In the genomic region with DNA sequence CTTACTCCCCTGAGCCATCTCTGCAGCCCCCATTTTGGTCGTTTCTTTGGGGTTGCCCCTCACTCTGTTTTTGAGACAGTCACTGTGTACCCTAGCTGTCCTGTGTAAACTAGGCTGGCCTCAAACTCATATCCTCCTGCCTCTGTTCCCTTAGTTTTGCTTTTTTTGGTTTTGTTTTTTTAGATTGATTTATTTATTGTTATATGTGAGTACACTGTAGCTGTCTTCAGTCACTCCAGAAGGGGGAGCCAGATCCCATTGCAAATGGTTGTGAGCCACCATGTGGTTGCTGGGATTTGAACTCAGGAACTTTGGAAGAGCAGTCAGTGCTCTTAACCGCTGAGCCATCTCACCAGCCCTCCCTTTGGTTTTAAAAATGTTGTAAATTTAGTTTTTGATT, we compare ENCODE assay signal across 10 mouse cellular contexts. TPM values are rescaled to one million over a fixed set of nuclear protein-coding genes. Genes with fewer than 3 reads are reported as not detected.
DNase-seq lines count a peak whose midpoint lies in the region; ATAC-seq and TF ChIP-seq lines count a peak whose summit lies in the region.
"Had no signal": no experiment of that assay in that cellular context is flagged by ENCODE, and none has a peak within 500 bp of the region (broad histone marks: within the 10 kb centered on the region; RNA-seq: fewer than 3 reads in every experiment).

No protein-coding gene starts in this region.

- in situ Hi-C loops in CH12.LX (cut with MboI; ENCODE audit: low pct_ligation_motif_present, low pct_unique_long_range_greater_than_20kb, low sequenced_read_pairs) = loop anchor here (10.0 kb wide), 1 partner anchor 202 kb away; no protein-coding TSS in a partner anchor

- no peak overlapping the region for H3K4me2 ChIP-seq in heart, embryonic 11.5 days
- H3K4me2 ChIP-seq in lung, embryonic 14.5 days = no peak overlapping the region
- no peak overlapping the region for H3K4me2 ChIP-seq in CH12.LX (ENCODE audit: insufficient read depth, low read depth, poor library complexity, severe bottlenecking)
- H3K4me2 ChIP-seq: embryonic facial prominence, embryonic 12.5 days had no signal

- TF ChIP-seq CTCF in heart, adult 2 months (IDR thresholded peaks at IDR 0.05) = peak; percentile 64
- TF ChIP-seq CTCF in lung, embryonic 14.5 days (IDR thresholded peaks at IDR 0.05; ENCODE audit: low read depth) = peak; percentile 66
- peak; percentile 39 to 69; a peak in 3 of 4 replicates for TF ChIP-seq CTCF in CH12.LX (conservative IDR thresholded peaks at IDR 0.05 in 1 of 2, IDR thresholded peaks at IDR 0.05 in 1 of 2; ENCODE audit: low read depth in 2 of 2, low read length in 2 of 2)

- dilution Hi-C loops in CH12.LX (cut with MboI; ENCODE audit: extremely low pct_ligation_motif_present, extremely low pct_unique_long_range_greater_than_20kb, low sequenced_read_pairs) = no loop called here

- no peak for DNase-seq in heart, adult 2 months
- peak; percentile 64 for DNase-seq in lung, embryonic 14.5 days
- no peak for DNase-seq in lung, adult 18-20 months
- DNase-seq in CH12.LX (ENCODE audit: extremely low read depth) = peak; percentile 56
- DNase-seq in embryo, embryonic 9.5 days (ENCODE audit: extremely low spot score) = peak; percentile 55
- DNase-seq in spleen, postnatal 36 days (ENCODE audit: low spot score in 2 of 2) = no peak
- DNase-seq in spleen, adult 12 weeks (ENCODE audit: low spot score) = no peak
- DNase-seq: thymus, adult 2 months had no signal

- 0 out of 2 replicates have a peak, but pooled peaks cover 1% of the 10 kb centered on the region for H3K79me2 ChIP-seq in heart, adult 2 months (replicated peaks; ENCODE audit: control insufficient read depth, insufficient read depth, low read length)
- peaks cover 22% of the 10 kb centered on the region for H3K79me2 ChIP-seq in CH12.LX (replicated peaks; ENCODE audit: control insufficient read depth, extremely low read depth, insufficient read depth, poor library complexity, severe bottlenecking)

- TF ChIP-seq RAD21 in CH12.LX (IDR thresholded peaks at IDR 0.05; ENCODE audit: low read depth, low read length) = peak; percentile 30

- H3K9ac ChIP-seq in heart, adult 2 months (ENCODE audit: low read depth, low read length) = no peak overlapping the region
- no peak overlapping the region for H3K9ac ChIP-seq in heart, embryonic 11.5 days (ENCODE audit: low read depth, low read length)
- H3K9ac ChIP-seq in lung, embryonic 14.5 days = no peak overlapping the region
- no peak overlapping the region for H3K9ac ChIP-seq in CH12.LX (ENCODE audit: insufficient read depth, low read depth)
- H3K9ac ChIP-seq: embryonic facial prominence, embryonic 12.5 days had no signal

- H3K27ac ChIP-seq in heart, adult 2 months = no peak overlapping the region
- no peak overlapping the region for H3K27ac ChIP-seq in heart, embryonic 11.5 days (ENCODE audit: low read depth, low read length)
- H3K27ac ChIP-seq in lung, embryonic 14.5 days (ENCODE audit: low read depth) = no peak overlapping the region
- no peak overlapping the region for H3K27ac ChIP-seq in CH12.LX (ENCODE audit: insufficient read depth, low read depth)
- H3K27ac ChIP-seq: embryonic facial prominence, embryonic 12.5 days had no signal

- no peak for TF ChIP-seq EP300 in heart, adult 2 months (IDR thresholded peaks at IDR 0.05; ENCODE audit: insufficient read depth, low read depth, low read length)
- TF ChIP-seq EP300 in CH12.LX (IDR thresholded peaks at IDR 0.05; ENCODE audit: low read length) = no peak

- TF ChIP-seq POLR2A in heart, adult 2 months (IDR thresholded peaks at IDR 0.05; ENCODE audit: insufficient read depth, low read depth, low read length) = no peak
- no peak for TF ChIP-seq POLR2A in CH12.LX (IDR thresholded peaks at IDR 0.05; ENCODE audit: low read depth, low read length)

- WGBS in heart, adult 2 months = 33% methylated on average over 2 of the region's 2 CpGs
- WGBS in heart, embryonic 11.5 days (ENCODE audit: insufficient replicate concordance) = 58% methylated on average over 2 of the region's 2 CpGs
- WGBS in lung, embryonic 14.5 days = 50% methylated on average over 2 of the region's 2 CpGs

- H3K9me3 ChIP-seq in heart, embryonic 11.5 days (replicated peaks; ENCODE audit: control insufficient read depth, low read length) = no peaks in the 10 kb centered on the region
- H3K9me3 ChIP-seq in lung, embryonic 14.5 days (ENCODE audit: low read depth, low read length) = no peaks in the 10 kb centered on the region
- no peaks in the 10 kb centered on the region for H3K9me3 ChIP-seq in CH12.LX (replicated peaks; ENCODE audit: low read length)
- H3K9me3 ChIP-seq: embryonic facial prominence, embryonic 12.5 days had no signal

- no peak for ATAC-seq in heart, embryonic 11.5 days (replicated peaks; ENCODE audit: insufficient number of reproducible peaks, low FRiP score, low TSS enrichment)
- no peak for ATAC-seq in lung, embryonic 14.5 days (ENCODE audit: insufficient read depth)

- intact Hi-C loops in heart, adult 2 months (cut with DNase I) = loop anchor here (2.0 to 10.0 kb wide), 2 partner anchors 96 to 258 kb away; no protein-coding TSS in a partner anchor

- H3K36me3 ChIP-seq in heart, adult 2 months (ENCODE audit: control insufficient read depth, insufficient read depth, low read length) = peaks cover 9% of the 10 kb centered on the region
- peaks cover 17% of the 10 kb centered on the region for H3K36me3 ChIP-seq in heart, embryonic 11.5 days (ENCODE audit: control insufficient read depth, insufficient read depth, low read length)
- peaks cover 31% of the 10 kb centered on the region for H3K36me3 ChIP-seq in lung, embryonic 14.5 days (ENCODE audit: insufficient read depth)
- peaks cover 27 to 32% of the 10 kb centered on the region in 2 experiments for H3K36me3 ChIP-seq in CH12.LX (replicated peaks in 1 of 2; ENCODE audit: control insufficient read depth in 1 of 2, insufficient read depth in 1 of 2, low read length in 1 of 2)

- H3K4me3 ChIP-seq in heart, adult 2 months = no peak overlapping the region
- no peak overlapping the region for H3K4me3 ChIP-seq in heart, embryonic 11.5 days (ENCODE audit: low read depth, low read length)
- H3K4me3 ChIP-seq in lung, embryonic 14.5 days (ENCODE audit: low read depth, low read length) = no peak overlapping the region
- no peak overlapping the region for H3K4me3 ChIP-seq in CH12.LX (replicated peaks in 1 of 3; ENCODE audit: low read depth in 2 of 3, low read length in 2 of 3, poor library complexity in 1 of 3)
- H3K4me3 ChIP-seq: embryonic facial prominence, embryonic 12.5 days had no signal

- H3K27me3 ChIP-seq in heart, adult 2 months (ENCODE audit: control insufficient read depth, insufficient read depth, low read length) = no peaks in the 10 kb centered on the region
- H3K27me3 ChIP-seq in heart, embryonic 11.5 days (ENCODE audit: control insufficient read depth, insufficient read depth, low read length) = no peaks in the 10 kb centered on the region
- H3K27me3 ChIP-seq in lung, embryonic 14.5 days (ENCODE audit: insufficient read depth, low read length) = no peaks in the 10 kb centered on the region
- peaks cover 8% of the 10 kb centered on the region for H3K27me3 ChIP-seq in CH12.LX (replicated peaks)
- H3K27me3 ChIP-seq: embryonic facial prominence, embryonic 12.5 days had no signal

- H3K4me1 ChIP-seq in heart, adult 2 months (ENCODE audit: control insufficient read depth, insufficient read depth, low read length) = peaks cover 2% of the 10 kb centered on the region; the same call in 1 of the 2 replicates
- peaks cover 9% of the 10 kb centered on the region for H3K4me1 ChIP-seq in heart, embryonic 11.5 days (ENCODE audit: control insufficient read depth, insufficient read depth, low read length)
- no peaks in the 10 kb centered on the region for H3K4me1 ChIP-seq in lung, embryonic 14.5 days (ENCODE audit: insufficient read depth)
- H3K4me1 ChIP-seq in CH12.LX (ENCODE audit: control insufficient read depth in 1 of 2, insufficient read depth in 2 of 2) = peaks cover 3 to 14% of the 10 kb centered on the region in 2 experiments

TF ChIP-seq in CH12.LX, 34 proteins besides CTCF, POLR2A, EP300 and RAD21:
- TF ChIP-seq TBP (conservative IDR thresholded peaks at IDR 0.05; ENCODE audit: low read depth, low read length) = no peak
- peak; percentile 70 for TF ChIP-seq MYC (IDR thresholded peaks at IDR 0.05; ENCODE audit: low read depth, low read length)
- TF ChIP-seq SMC3 (IDR thresholded peaks at IDR 0.05; ENCODE audit: low read depth, low read length) = peak; percentile 16; the same call in 1 of the 2 replicates

RNA-seq across cellular contexts. Expression of gene Rpl13, which starts 4.4 kb away (rescaled TPM):
- total RNA-seq in heart, adult 2 months (2021) = 100 to 1,000 TPM; 418 to 463 TPM
- 440 and 616 TPM in 2 replicates for polyA plus RNA-seq in heart, adult 2 months (2012; rRNA removed)
- 1,217 and 1,331 TPM in 2 replicates for polyA plus RNA-seq in heart, embryonic 11.5 days (2014; fragmentation: Nextera tagmentation; extraction: Ambion mirVana)
- polyA plus RNA-seq in lung, embryonic 14.5 days (2014; fragmentation: Nextera tagmentation; extraction: Ambion mirVana) = 1,722 and 1,770 TPM in 2 replicates
- total RNA-seq in CH12.LX (2012; rRNA removed) (3,361 and 3,721 TPM in 2 replicates), CH12.LX (2014; rRNA removed) (2,646 and 2,709 TPM in 2 replicates)
- 973 and 1,610 TPM in 2 replicates for polyA plus RNA-seq in CH12.LX (2012; ENCODE audit: insufficient read length, low read depth)

RNA-seq across cellular contexts. Expression of gene Cpne7, which starts 10.6 kb away (rescaled TPM):
- under 1 TPM; 0.18 to 0.91 TPM for total RNA-seq in heart, adult 2 months (2021)
- 0.91 and 1.7 TPM in 2 replicates for polyA plus RNA-seq in heart, adult 2 months (2012; rRNA removed)
- 0.27 and 0.31 TPM in 2 replicates for polyA plus RNA-seq in heart, embryonic 11.5 days (2014; fragmentation: Nextera tagmentation; extraction: Ambion mirVana)
- polyA plus RNA-seq in lung, embryonic 14.5 days (2014; fragmentation: Nextera tagmentation; extraction: Ambion mirVana) = 0.24 and 0.49 TPM in 2 replicates
- 0.08 TPM in 1 of 2 replicates, not detected in the other for total RNA-seq in CH12.LX (2012; rRNA removed)
- not detected in 2 replicates for total RNA-seq in CH12.LX (2014; rRNA removed)
- not detected in 2 replicates for polyA plus RNA-seq in CH12.LX (2012; ENCODE audit: insufficient read length, low read depth)

RNA-seq across cellular contexts. Expression of gene Spg7, which starts 43.8 kb away (rescaled TPM):
- total RNA-seq in heart, adult 2 months (2021) = 10 to 100 TPM; 74.4 to 88.2 TPM
- polyA plus RNA-seq in heart, adult 2 months (2012; rRNA removed) = 95.9 and 113 TPM in 2 replicates
- polyA plus RNA-seq in heart, embryonic 11.5 days (2014; fragmentation: Nextera tagmentation; extraction: Ambion mirVana) = 48.7 and 49.4 TPM in 2 replicates
- polyA plus RNA-seq in lung, embryonic 14.5 days (2014; fragmentation: Nextera tagmentation; extraction: Ambion mirVana) = 44.5 and 45.0 TPM in 2 replicates
- total RNA-seq in CH12.LX (2012; rRNA removed) (32.8 and 35.2 TPM in 2 replicates), CH12.LX (2014; rRNA removed) (20.8 and 21.2 TPM in 2 replicates)
- polyA plus RNA-seq in CH12.LX (2012; ENCODE audit: insufficient read length, low read depth) = 26.1 and 35.8 TPM in 2 replicates

RNA-seq across cellular contexts. Expression of gene Sult5a1, which starts 51.6 kb away (rescaled TPM):
- total RNA-seq in heart, adult 2 months (2021) = under 1 TPM; 0.27 to 0.91 TPM
- polyA plus RNA-seq in heart, adult 2 months (2012; rRNA removed) = 2.3 and 5.3 TPM in 2 replicates
- 6.6 and 8.1 TPM in 2 replicates for polyA plus RNA-seq in heart, embryonic 11.5 days (2014; fragmentation: Nextera tagmentation; extraction: Ambion mirVana)
- 16.3 and 17.8 TPM in 2 replicates for polyA plus RNA-seq in lung, embryonic 14.5 days (2014; fragmentation: Nextera tagmentation; extraction: Ambion mirVana)
- total RNA-seq in CH12.LX (2012; rRNA removed) (0.25 and 0.68 TPM in 2 replicates), CH12.LX (2014; rRNA removed) (not detected in 2 replicates)
- polyA plus RNA-seq in CH12.LX (2012; ENCODE audit: insufficient read length, low read depth) = not detected in 2 replicates

Comparison
In these comparisons a context has a peak if more than half of its experiments do, and no peak if none do; other contexts are left out.
1. DNase-seq: peak in lung, embryonic 14.5 days (single experiment), CH12.LX (single experiment) and embryo, embryonic 9.5 days (single experiment); none in heart, adult 2 months (0 of 2), lung, adult 18-20 months (0 of 2), spleen, postnatal 36 days (0 of 2) and spleen, adult 12 weeks (single experiment).
2. Peak in every context shown above with its lines, with median percentiles within 50 percentile points of each other: CTCF ChIP-seq.